Mouse (Mus musculus) bone marrow, adult 2 months (tissue): Measurements from ENCODE around the gene Tbxas1. TPM values are rescaled to one million over a fixed set of nuclear protein-coding genes. Genes with fewer than 3 reads are reported as not detected.
A peak's percentile ranks its signal among the peaks of the same experiment; 100 is the strongest.

Experiments
- H3K27ac ChIP-seq: fragments of 200-500 bp; 2 replicates; pipeline ENCODE4 v1.5.1; 2012; ENCODE audit warnings: low read depth, mild to moderate bottlenecking, control low read depth, inconsistent platforms, low read length; ENCODE audit not compliant: control insufficient read depth, poor library complexity, insufficient read depth
- H3K4me1 ChIP-seq: fragments of 200-500 bp; 2 replicates; pipeline ENCODE4 v1.6.1; 2011; ENCODE audit warnings: low read length; ENCODE audit not compliant: control insufficient read depth, insufficient read depth
- H3K4me3 ChIP-seq: fragments of 200-500 bp; replicated peaks from 2 replicates; pipeline ENCODE3; 2011; ENCODE audit warnings: mild to moderate bottlenecking, low read depth, low read length, control low read depth; ENCODE audit not compliant: control insufficient read depth
- CTCF ChIP-seq: fragments of 200-500 bp; IDR thresholded peaks from 2 replicates; pipeline ENCODE4 v1.5.1; 2011; ENCODE audit warnings: low read length, control low read depth; ENCODE audit not compliant: control insufficient read depth, insufficient read depth
- POLR2A ChIP-seq: fragments of 200-500 bp; IDR thresholded peaks from 2 replicates; pipeline ENCODE4 v1.6.1; 2011; ENCODE audit warnings: low read depth, mild to moderate bottlenecking, control low read depth, low read length, borderline replicate concordance; ENCODE audit not compliant: control insufficient read depth
- WGBS: fragments of 180-500 bp; shearing (Covaris S2); methylation state at CpG from one replicate; pipeline ENCODE4 v1.1.7; 2018; 5-methylcytosine and 5-hydroxymethylcytosine counted together
- polyA plus RNA-seq: library from polyadenylated mRNA; stranded (reverse); fragments of >200 nt; gene quantifications from 2 replicates; pipeline ENCODE4 v1.2.4, GENCODE M21; 2011; ENCODE audit warnings: low replicate concordance; ENCODE audit not compliant: missing spikeins, insufficient read depth, insufficient read length

Tbxas1 gene
- polyA plus RNA-seq, 1 experiment, result 59.7 TPM

DNA sequence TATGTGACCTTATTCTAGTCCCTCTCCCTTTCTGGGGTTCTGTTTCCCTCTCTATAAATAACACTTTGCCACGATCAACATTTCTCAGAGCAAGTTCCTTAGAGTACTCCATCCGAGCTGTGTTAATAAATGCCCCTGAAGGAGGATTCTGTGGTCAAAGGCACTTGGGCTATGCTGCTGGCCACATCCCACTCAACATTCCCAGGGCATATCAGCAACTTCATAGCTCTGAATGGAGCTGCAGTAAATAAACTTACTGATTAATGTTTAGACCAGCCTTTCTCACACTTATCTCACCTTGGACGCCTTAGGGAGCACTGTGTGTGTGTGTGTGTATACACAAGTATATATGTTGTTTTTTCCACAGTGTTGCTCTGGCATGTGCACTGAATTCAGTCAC lies 42.2 kb downstream of the Tbxas1 start:
- WGBS, result 60% methylated on average over 3 of the region's 3 CpGs
- Histone ChIP-seq H3K27ac (peak overlapping the region; percentile 34; the same call in 1 of the 2 replicates), H3K4me1 (peaks cover 15% of the 10 kb centered on the region), H3K4me3 (no peak overlapping the region)
- TF ChIP-seq POLR2A (no peak), CTCF (no peak)

DNA sequence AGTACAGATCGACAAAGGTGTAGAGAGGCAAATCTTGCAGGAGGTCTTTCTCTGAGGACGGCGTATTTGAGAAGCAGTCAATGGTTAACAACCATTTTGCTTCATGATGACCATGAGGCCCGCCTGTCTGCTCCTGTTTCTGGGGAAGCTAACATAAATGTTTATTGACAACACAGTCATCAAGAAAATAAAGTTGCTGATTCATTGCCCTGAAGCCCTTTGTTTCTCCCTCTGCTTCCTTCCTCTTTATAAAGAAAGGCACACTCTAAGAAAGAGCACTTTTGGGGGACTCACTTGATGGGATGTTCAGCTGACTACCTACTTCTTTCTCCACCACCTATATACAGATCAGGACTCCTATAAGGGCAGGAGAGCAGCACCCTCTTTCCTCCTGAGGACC lies 43.5 kb downstream of the Tbxas1 start:
- H3K4me1 ChIP-seq, result peaks cover 17% of the 10 kb centered on the region
- peak overlapping the region; percentile 62 for H3K4me3 ChIP-seq
- TF ChIP-seq POLR2A, result no peak
- TF ChIP-seq CTCF, result no peak

DNA sequence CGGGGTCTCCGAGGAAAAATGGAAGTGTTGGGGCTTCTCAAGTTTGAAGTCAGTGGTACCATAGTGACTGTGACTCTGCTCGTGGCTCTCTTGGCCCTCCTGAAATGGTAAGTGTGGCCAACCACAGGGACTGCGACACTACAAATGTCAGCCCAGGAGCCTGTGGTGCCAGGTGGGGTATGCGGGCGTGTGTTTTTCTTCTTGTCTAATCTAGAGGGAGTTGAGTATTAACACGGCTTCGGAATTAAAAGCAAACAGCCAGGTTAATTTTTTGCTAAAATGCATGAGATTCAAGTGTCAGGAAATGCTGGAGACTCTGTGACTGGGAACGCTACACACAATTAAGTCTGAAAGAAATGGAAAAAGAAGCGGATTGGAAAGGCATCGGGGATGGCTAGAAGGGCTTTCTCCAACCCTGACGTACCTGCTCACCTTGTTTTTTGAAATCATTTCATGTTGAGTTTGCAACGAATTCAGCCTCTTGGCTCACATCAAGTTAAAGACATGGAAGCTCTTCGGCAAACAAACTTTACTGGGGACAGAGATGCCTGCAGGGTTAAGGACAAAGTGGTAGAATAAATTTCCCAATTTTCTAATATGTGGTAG lies 44.0 kb downstream of the Tbxas1 start:
- H3K4me3 ChIP-seq, result peak overlapping the region; percentile 62
- WGBS, result 8% methylated on average over 14 of the region's 14 CpGs
- no peak for TF ChIP-seq CTCF
- TF ChIP-seq POLR2A, result no peak

More for the DNA sequence above, 43.5 kb downstream of the Tbxas1 start:
- 25% methylated on average over 4 of the region's 4 CpGs for WGBS
- H3K27ac ChIP-seq, result peak overlapping the region; percentile 58

DNA sequence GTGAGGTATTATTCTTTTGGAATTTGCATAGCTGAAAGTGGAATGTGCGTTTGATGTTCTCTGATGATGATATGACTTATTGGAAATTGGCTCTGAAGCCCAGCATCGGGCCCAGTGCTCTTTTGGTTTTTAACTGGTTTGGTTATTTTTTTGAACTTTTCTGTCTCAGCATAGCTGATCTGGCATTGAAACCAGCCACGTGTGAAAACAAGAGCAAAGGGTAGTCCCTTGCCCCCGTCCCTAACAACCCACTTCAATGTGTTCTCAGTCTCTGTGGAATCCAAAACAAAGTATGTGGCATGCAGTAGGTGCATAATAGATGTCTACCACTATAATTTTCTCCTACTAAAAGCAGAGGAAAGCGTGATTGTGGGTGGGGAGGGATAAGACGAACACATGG lies 44.9 kb downstream of the Tbxas1 start:
- TF ChIP-seq CTCF (no peak), POLR2A (no peak)
- 35% methylated on average over 6 of the region's 6 CpGs for WGBS
- peaks cover 17% of the 10 kb centered on the region for H3K4me1 ChIP-seq
- H3K27ac ChIP-seq, result no peak overlapping the region
- H3K4me3 ChIP-seq, result no peak overlapping the region

More for the DNA sequence above, 44.0 kb downstream of the Tbxas1 start:
- H3K27ac ChIP-seq, result peak overlapping the region; percentile 58
- peaks cover 17% of the 10 kb centered on the region for H3K4me1 ChIP-seq

DNA sequence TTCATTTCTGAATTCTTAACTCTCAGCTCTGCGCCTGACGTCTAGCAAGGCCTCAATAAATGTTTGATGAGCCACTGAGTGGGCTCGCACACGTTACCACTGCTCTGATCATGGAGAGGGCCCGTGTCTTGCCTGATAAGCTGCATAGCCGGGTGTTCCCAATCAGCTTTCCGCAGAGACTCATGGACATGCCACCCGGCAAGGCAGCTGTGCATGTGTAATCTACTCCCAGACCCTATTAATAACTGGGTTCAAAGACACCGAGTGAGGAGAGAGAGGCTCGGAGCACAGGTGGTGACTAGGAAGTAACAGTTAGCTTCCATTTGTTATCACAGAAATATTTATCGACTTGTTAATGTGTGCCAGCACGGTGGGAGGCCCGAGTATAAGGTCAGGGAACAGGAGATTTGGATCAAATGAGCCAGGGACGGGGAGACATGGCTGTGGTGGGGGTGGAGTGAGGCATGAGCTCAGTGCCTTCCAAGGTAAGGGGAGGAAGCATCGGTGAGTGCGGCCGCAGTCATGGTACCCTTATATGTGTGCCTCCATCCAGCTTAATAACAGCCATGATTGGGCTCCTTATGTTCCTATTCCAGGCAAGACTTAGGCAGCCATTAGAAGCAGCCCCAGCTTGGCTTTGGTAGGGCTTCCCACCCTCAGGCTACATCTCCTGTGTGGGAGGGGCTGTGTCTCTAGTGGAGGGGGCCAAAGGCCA lies 46.0 kb downstream of the Tbxas1 start:
- H3K4me3 ChIP-seq, result peak overlapping the region; percentile 11
- TF ChIP-seq CTCF, result no peak
- TF ChIP-seq POLR2A, result no peak
- peaks cover 17% of the 10 kb centered on the region for H3K4me1 ChIP-seq
- H3K27ac ChIP-seq, result peak overlapping the region; percentile 85
- 46% methylated on average over 17 of the region's 17 CpGs for WGBS

DNA sequence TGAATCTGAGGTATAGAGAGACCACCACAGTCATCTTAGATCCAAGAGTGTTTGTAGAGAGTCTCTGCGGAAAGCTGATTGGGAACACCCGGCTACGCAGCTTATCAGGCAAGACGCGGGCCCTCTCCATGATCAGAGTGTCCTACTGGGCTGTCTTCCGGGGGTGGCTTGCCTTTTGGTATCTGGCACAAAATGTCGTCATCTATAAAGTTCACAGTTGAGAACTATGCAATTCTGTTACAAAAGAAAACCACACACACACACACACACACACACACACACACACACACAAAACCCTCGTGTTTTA lies 46.6 kb downstream of the Tbxas1 start:
- TF ChIP-seq CTCF (no peak), POLR2A (no peak)
- WGBS, result 54% methylated on average over 8 of the region's 8 CpGs
- Histone ChIP-seq H3K27ac (peak overlapping the region; percentile 85), H3K4me1 (peaks cover 17% of the 10 kb centered on the region), H3K4me3 (no peak overlapping the region)

DNA sequence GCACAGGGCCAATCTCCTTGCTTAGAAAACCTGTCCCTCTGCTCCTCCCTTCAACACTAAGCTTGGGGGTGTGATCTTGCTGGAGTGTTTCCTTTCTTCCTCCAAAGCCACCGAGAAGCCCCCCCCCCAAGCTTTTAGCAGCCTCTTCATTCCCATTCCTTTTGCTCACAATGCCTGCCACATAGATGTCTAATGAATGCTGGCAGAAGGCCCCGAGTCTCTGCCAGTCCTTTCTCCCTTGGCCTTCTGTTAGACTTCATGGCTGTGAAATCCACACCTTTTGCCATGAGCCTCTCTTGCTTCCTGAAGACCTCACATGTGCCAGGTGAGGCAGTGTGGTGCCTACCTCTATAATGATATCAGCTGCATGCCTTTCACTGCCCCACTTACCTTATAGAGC lies 47.3 kb downstream of the Tbxas1 start:
- WGBS, result 61% methylated on average over 2 of the region's 2 CpGs
- H3K27ac ChIP-seq, result no peak overlapping the region; the same call in 1 of the 2 replicates
- TF ChIP-seq POLR2A, result no peak
- TF ChIP-seq CTCF, result no peak
- H3K4me1 ChIP-seq, result peaks cover 16% of the 10 kb centered on the region
- H3K4me3 ChIP-seq, result no peak overlapping the region

DNA sequence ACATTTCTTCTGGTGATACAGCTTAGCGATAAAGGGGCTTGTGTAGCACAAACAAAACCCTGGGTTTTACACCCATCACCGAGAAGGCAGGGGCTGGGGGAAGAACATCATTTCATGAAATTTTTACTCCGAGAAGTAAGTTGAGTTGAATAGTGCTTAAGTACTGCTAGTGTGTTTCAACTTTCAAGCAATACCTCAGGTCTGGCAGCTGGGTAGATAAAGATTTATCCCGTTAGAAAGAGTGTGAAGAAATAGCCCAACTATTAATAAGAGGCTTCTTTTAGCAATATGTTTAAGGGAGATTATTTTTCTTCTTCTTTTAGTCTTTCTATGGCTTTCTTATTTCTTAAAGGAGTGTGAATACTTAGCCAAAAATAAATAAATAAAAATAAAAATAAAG lies 48.2 kb downstream of the Tbxas1 start:
- TF ChIP-seq CTCF (no peak), POLR2A (no peak)
- H3K4me1 ChIP-seq, result peaks cover 11% of the 10 kb centered on the region
- no peak overlapping the region for H3K4me3 ChIP-seq
- peak overlapping the region; percentile 88; the same call in 1 of the 2 replicates for H3K27ac ChIP-seq
- 63% methylated on average over 4 of the region's 4 CpGs for WGBS
